Mouse (Mus musculus) left cerebral cortex, adult 9 months (tissue): ENCODE data around the gene Zbtb49.
A peak's percentile ranks its signal among the peaks of the same experiment; 100 is the strongest.

Source experiments
- DNase-seq, 2 experiments: peaks; one replicate each; pipeline ENCODE4 v3.0.0; 2022; ENCODE audit warnings: low spot score in 2 of 2

Zbtb49 gene

GRCm38 (mm10) chr5:38195941-38196340 lies 24.3 kb downstream of the Zbtb49 start:
- DNase-seq = no peak

GRCm38 (mm10) chr5:38194946-38195345 lies 25.3 kb downstream of the Zbtb49 start:
- DNase-seq = no peak

- DNase-seq = no peak
Observed at GRCm38 (mm10) chr5:38190907-38191306, 29.4 kb downstream of the Zbtb49 start.

- DNase-seq = no peak
Observed at GRCm38 (mm10) chr5:38187006-38187405, 33.3 kb downstream of the Zbtb49 start.

GRCm38 (mm10) chr5:38184688-38185285 lies 35.5 kb downstream of the Zbtb49 start:
- DNase-seq = no peak

- no peak for DNase-seq
Observed at GRCm38 (mm10) chr5:38174256-38174912, 45.9 kb downstream of the Zbtb49 start.

GRCm38 (mm10) chr5:38173766-38174165 lies 46.5 kb downstream of the Zbtb49 start:
- no peak for DNase-seq

GRCm38 (mm10) chr5:38168497-38168896 lies 51.8 kb downstream of the Zbtb49 start:
- no peak for DNase-seq

GRCm38 (mm10) chr5:38159634-38160413 lies 60.4 kb downstream of the Zbtb49 start, which contains the start of gene Nsg1:
Nsg1 (minus strand) TSS chr5:38159907.
- DNase-seq = no peak

- peak in 1 of 2 experiments; percentile 68 for DNase-seq
Observed at GRCm38 (mm10) chr5:38158947-38159633, 61.2 kb downstream of the Zbtb49 start.

GRCm38 (mm10) chr5:38158501-38158946 lies 61.7 kb downstream of the Zbtb49 start:
- peak in 1 of 2 experiments; percentile 64 for DNase-seq

GRCm38 (mm10) chr5:38157481-38158020 lies 62.7 kb downstream of the Zbtb49 start:
- no peak for DNase-seq

GRCm38 (mm10) chr5:38153636-38154035 lies 66.6 kb downstream of the Zbtb49 start:
- no peak for DNase-seq

- DNase-seq = no peak
Observed at GRCm38 (mm10) chr5:38152201-38153108, 67.8 kb downstream of the Zbtb49 start.

GRCm38 (mm10) chr5:38151264-38151663 lies 69.0 kb downstream of the Zbtb49 start:
- DNase-seq = peak; percentile 75 to 76

- DNase-seq = no peak
Observed at GRCm38 (mm10) chr5:38146524-38146923, 73.7 kb downstream of the Zbtb49 start.

- DNase-seq = no peak
Observed at GRCm38 (mm10) chr5:38140893-38141292, 79.4 kb downstream of the Zbtb49 start.
